Mouse (Mus musculus): ENCODE data around the gene Clk1. TPM values are rescaled to one million over a fixed set of nuclear protein-coding genes. Genes with fewer than 3 reads are reported as not detected.
"Not testable (repeated sequence)": the region's sequence is repeated elsewhere in the genome, so short reads cannot be mapped to it uniquely, and the experiment has no call there.

Gene Clk1
- polyA plus RNA-seq, 1 experiment from 2014 or later, result 188 TPM

DNA sequence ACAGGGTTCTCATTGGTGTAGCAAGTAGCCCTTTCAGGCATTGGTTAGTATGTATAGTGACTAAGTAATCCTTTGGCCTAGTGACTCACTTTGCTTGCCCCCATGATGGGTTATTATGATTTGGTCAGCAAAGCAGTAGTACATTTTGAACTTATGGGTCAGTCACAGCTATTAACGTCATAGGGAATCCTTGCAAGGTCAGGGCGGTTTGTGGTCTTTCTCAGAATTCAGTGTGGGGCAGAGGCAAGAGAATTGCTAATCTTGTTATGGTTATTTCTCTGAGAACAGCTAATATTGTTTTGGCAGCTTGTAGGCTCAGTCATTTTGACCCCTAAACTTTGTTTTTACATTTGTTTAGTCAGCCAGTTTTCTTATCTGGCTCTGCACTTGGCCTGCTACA lies 49.6 kb downstream of the Clk1 start:
- not testable (repeated sequence) for ATAC-seq (ENCODE audit: insufficient read depth, low FRiP score, low read depth); H3K9ac ChIP-seq; H3K27me3 ChIP-seq (replicated peaks); H3K27ac ChIP-seq; H3K4me1 ChIP-seq; H3K36me3 ChIP-seq; H3K4me3 ChIP-seq (replicated peaks); H3K9me3 ChIP-seq; H3K4me2 ChIP-seq
- WGBS, result 73% methylated on average over 2 of the region's 2 CpGs

DNA sequence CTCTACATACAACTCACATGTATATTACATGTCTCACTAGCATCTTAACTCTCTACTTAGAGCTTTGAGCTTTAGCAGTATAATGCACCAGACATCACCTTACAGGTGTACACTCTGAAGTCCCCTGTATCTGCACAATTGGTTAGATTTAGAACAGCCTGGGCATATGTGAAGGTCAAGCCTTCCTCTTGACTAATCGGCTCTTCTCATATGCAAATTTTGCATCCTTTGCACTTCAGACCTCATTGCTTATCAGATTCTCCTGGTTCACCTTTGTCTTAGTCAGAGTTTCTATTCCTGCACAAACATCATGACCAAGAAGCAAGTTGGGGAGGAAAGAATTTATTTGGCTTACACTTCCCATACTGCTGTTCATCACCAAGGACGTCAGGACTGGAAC lies 54.1 kb downstream of the Clk1 start:
- Histone ChIP-seq H3K9me3 (no peaks in the 10 kb centered on the region), H3K27me3 (replicated peaks) (no peaks in the 10 kb centered on the region), H3K4me3 (replicated peaks) (no peak overlapping the region), H3K27ac (no peak overlapping the region), H3K9ac (no peak overlapping the region), H3K36me3 (no peaks in the 10 kb centered on the region), H3K4me1 (no peaks in the 10 kb centered on the region), H3K4me2 (no peak overlapping the region)
- ATAC-seq (ENCODE audit: insufficient read depth, low FRiP score, low read depth), result no peak
- WGBS, result 75% methylated on average over 2 of the region's 2 CpGs

DNA sequence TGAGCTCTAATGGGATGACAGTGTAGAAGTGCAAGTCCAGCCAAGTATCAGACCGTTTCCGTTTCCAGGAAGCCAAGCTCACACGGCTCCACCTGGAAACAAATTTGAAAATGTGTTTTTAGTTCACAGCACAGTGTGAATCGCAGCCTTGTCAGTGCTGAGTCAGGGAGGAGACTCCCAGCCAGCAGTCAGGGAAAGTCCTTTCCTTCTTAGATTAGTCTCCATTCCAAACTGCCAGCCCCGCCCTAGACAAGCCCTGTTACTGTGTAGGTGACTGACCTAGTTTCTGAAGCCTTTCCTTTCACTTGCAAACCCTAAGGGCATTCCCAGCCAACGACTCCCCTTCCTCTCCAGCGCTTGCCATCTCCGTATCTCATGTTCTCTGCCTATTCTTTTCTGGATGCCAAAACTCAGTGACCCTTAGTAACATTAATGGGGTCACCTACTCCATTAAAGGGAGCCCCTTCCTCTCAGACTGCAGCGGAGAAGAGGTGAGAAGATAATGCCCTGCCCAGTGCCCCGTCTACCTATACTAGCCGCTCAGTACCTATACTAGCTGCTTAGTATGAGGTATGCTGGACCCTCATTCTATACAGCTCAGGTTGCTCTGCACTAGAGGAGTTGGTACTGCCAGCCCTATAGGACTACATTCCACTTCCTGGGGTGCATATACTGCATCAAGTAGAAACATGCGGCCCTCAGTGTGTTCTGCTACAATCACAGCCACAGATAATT lies 57.0 kb downstream of the Clk1 start:
- no peak overlapping the region for H3K4me3 ChIP-seq (replicated peaks)
- WGBS, result 70% methylated on average over 12 of the region's 12 CpGs
- H3K4me1 ChIP-seq, result no peaks in the 10 kb centered on the region
- H3K36me3 ChIP-seq, result no peaks in the 10 kb centered on the region
- peak overlapping the region; percentile 69 for H3K27ac ChIP-seq
- H3K27me3 ChIP-seq (replicated peaks), result no peaks in the 10 kb centered on the region
- H3K9me3 ChIP-seq, result no peaks in the 10 kb centered on the region
- H3K4me2 ChIP-seq, result no peak overlapping the region
- ATAC-seq (ENCODE audit: insufficient read depth, low FRiP score, low read depth), result peak; percentile 74
- H3K9ac ChIP-seq, result no peak overlapping the region

DNA sequence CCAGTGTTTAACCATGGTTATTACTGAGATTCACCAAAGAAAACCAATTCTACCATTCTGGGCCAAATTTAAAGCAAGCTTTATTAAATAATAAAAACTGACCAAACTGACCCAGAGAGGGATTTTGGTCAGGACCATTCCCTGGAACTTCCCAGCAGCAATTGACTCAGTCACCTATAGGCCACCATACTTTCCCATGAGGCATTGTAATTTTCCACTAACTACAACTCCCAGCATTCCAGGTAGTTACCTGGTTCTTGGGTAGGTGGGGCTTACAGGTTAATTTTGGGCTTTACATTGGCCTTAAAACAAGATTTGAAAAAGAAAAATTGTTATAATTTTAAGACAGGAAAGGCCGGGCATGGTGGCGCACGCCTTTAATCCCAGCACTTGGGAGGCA lies 58.0 kb downstream of the Clk1 start:
- no peak overlapping the region for H3K9ac ChIP-seq
- no peaks in the 10 kb centered on the region for H3K27me3 ChIP-seq (replicated peaks)
- no peak for ATAC-seq (ENCODE audit: insufficient read depth, low FRiP score, low read depth)
- no peak overlapping the region for H3K27ac ChIP-seq
- H3K4me3 ChIP-seq (replicated peaks), result no peak overlapping the region
- no peaks in the 10 kb centered on the region for H3K9me3 ChIP-seq
- H3K4me2 ChIP-seq, result no peak overlapping the region
- 92% methylated on average over 3 of the region's 3 CpGs for WGBS
- no peaks in the 10 kb centered on the region for H3K4me1 ChIP-seq
- no peaks in the 10 kb centered on the region for H3K36me3 ChIP-seq

DNA sequence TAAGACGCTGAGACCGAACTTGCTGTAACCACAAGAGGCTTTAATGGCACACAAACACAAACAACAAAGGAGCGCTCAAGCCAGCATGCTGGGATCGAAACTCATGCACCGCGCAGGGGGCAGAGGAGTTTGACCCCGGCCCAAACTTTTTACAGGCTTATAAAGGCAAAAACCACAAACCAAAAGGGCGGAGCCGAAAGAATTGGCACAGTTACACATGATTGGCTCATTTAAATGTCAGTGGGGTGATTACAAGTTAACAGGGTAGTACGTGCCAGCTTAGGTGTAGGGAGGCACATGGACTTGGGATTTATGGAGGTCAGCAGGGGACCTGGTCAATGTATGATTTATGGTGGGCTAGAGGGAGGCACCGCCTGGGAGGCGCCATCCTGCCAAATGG lies 59.3 kb downstream of the Clk1 start:
- Histone ChIP-seq H3K27me3 (replicated peaks) (no peaks in the 10 kb centered on the region), H3K4me3 (replicated peaks) (no peak overlapping the region), H3K27ac (no peak overlapping the region), H3K9ac (no peak overlapping the region), H3K4me2 (no peak overlapping the region), H3K4me1 (no peaks in the 10 kb centered on the region), H3K9me3 (no peaks in the 10 kb centered on the region), H3K36me3 (no peaks in the 10 kb centered on the region)
- WGBS, result 88% methylated on average over 12 of the region's 12 CpGs
- ATAC-seq (ENCODE audit: insufficient read depth, low FRiP score, low read depth), result no peak

DNA sequence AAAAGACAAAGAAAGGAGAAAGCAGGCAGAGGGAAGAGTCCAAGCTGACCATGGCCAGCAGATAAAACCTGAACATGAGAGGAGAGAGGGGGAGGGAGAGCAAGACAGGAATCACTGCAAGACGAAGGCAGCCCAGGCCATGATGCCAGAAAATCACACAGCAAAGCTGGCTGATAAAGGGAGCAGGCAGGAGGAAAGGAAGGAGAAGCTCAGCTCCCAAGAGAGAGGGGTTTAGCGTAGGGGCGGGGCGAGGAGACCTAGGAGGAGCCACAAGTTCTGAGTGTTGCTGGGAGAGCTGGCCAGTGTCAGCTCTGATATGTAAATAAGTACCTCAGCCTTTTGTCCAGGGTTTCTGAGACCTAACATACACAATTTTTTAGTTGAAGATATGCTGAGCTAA lies 61.6 kb downstream of the Clk1 start:
- no peaks in the 10 kb centered on the region for H3K27me3 ChIP-seq (replicated peaks)
- no peak overlapping the region for H3K27ac ChIP-seq
- no peak overlapping the region for H3K9ac ChIP-seq
- H3K36me3 ChIP-seq, result no peaks in the 10 kb centered on the region
- WGBS, result 51% methylated on average over 4 of the region's 4 CpGs
- no peaks in the 10 kb centered on the region for H3K9me3 ChIP-seq
- ATAC-seq (ENCODE audit: insufficient read depth, low FRiP score, low read depth), result no peak
- H3K4me1 ChIP-seq, result no peaks in the 10 kb centered on the region
- H3K4me2 ChIP-seq, result no peak overlapping the region
- no peak overlapping the region for H3K4me3 ChIP-seq (replicated peaks)

Other genes starting within 250 kb of the Clk1 start
- 0.13 and 0.18 TPM in 2 replicates for gene Aox4, start 213.7 kb downstream of the Clk1 start, polyA plus RNA-seq (2015; fragmentation: Nextera tagmentation; extraction: Ambion mirVana)
- gene Aox2, start 145.7 kb downstream of the Clk1 start, polyA plus RNA-seq (2015; fragmentation: Nextera tagmentation; extraction: Ambion mirVana), result 0.05 and 0.06 TPM in 2 replicates
- gene Bzw1, start 31.2 kb downstream of the Clk1 start, polyA plus RNA-seq (2015; fragmentation: Nextera tagmentation; extraction: Ambion mirVana), result 293 and 313 TPM in 2 replicates
- gene Nif3l1, start 21.1 kb upstream of the Clk1 start, polyA plus RNA-seq (2015; fragmentation: Nextera tagmentation; extraction: Ambion mirVana), result 36.8 and 40.0 TPM in 2 replicates
- gene Ppil3, start 21.4 kb upstream of the Clk1 start, polyA plus RNA-seq (2015; fragmentation: Nextera tagmentation; extraction: Ambion mirVana), result 49.1 and 49.4 TPM in 2 replicates
- 23.3 and 27.8 TPM in 2 replicates for gene Orc2, start 81.0 kb upstream of the Clk1 start, polyA plus RNA-seq (2015; fragmentation: Nextera tagmentation; extraction: Ambion mirVana)
- gene Fam126b, start 162.3 kb upstream of the Clk1 start, polyA plus RNA-seq (2015; fragmentation: Nextera tagmentation; extraction: Ambion mirVana), result 7.0 and 9.0 TPM in 2 replicates
- gene Ndufb3, start 162.3 kb upstream of the Clk1 start, polyA plus RNA-seq (2015; fragmentation: Nextera tagmentation; extraction: Ambion mirVana), result 178 and 184 TPM in 2 replicates

Data from stomach, embryonic 15.5 days (tissue).